Comparison of ENCODE assay signal across 14 mouse cellular contexts in the genomic region with DNA sequence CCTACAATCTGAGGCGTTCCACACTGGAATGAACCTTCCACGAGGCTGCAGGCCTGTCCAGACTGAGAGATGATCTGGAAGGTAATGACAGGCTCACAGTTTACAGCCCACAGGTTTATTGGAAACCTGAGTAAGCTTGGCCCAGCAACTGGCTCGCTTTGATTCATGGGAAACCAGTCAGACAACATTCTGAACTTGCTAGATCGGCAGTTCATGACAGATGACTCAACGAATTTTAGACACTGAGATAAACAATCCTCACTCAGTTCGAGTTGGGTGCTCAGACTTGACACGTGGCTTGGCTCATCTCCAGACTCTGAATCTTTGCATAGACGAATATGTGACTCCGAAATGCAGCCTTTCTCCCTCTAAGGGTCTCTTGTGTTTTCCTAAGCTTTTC. TPM values are rescaled to one million over a fixed set of nuclear protein-coding genes. Genes with fewer than 3 reads are reported as not detected.
DNase-seq lines count a peak whose midpoint lies in the region; ATAC-seq and TF ChIP-seq lines count a peak whose summit lies in the region.
"Had no signal": no experiment of that assay in that cellular context is flagged by ENCODE, and none has a peak within 500 bp of the region (broad histone marks: within the 10 kb centered on the region; RNA-seq: fewer than 3 reads in every experiment).

No protein-coding gene starts in this region.

- no peak overlapping the region for H3K4me2 ChIP-seq in stomach, embryonic 16.5 days (ENCODE audit: low read depth, low read length)
- no peak overlapping the region for H3K4me2 ChIP-seq in midbrain, embryonic 13.5 days (replicated peaks)
- H3K4me2 ChIP-seq: heart, embryonic 11.5 days; midbrain, embryonic 11.5 days; neural tube, embryonic 15.5 days had no signal

- peak; percentile 63 for ATAC-seq in stomach, embryonic 16.5 days (ENCODE audit: insufficient read depth, low FRiP score)
- ATAC-seq in midbrain, embryonic 13.5 days: no peak

- 19% methylated on average over 9 of the region's 9 CpGs for WGBS in kidney, adult 2 months
- 68% methylated on average over 9 of the region's 9 CpGs for WGBS in embryonic facial prominence, embryonic 10.5 days
- WGBS in stomach, embryonic 16.5 days: 13% methylated on average over 9 of the region's 9 CpGs
- 76% methylated on average over 9 of the region's 9 CpGs for WGBS in midbrain, embryonic 13.5 days

- H3K36me3 ChIP-seq in kidney, adult 2 months (ENCODE audit: control insufficient read depth, insufficient read depth, low read length): no peaks in the 10 kb centered on the region
- H3K36me3 ChIP-seq in embryonic facial prominence, embryonic 10.5 days (replicated peaks): no peaks in the 10 kb centered on the region
- no peaks in the 10 kb centered on the region for H3K36me3 ChIP-seq in stomach, embryonic 16.5 days (ENCODE audit: control insufficient read depth, insufficient read depth, low read length)
- H3K36me3 ChIP-seq in midbrain, embryonic 13.5 days: no peaks in the 10 kb centered on the region
- H3K36me3 ChIP-seq: neural tube, embryonic 15.5 days had no signal

- no peak for TF ChIP-seq POLR2A in kidney, adult 2 months (IDR thresholded peaks at IDR 0.05; ENCODE audit: low read depth, low read length)

- no peak overlapping the region for H3K27ac ChIP-seq in kidney, adult 2 months (ENCODE audit: insufficient read depth, low read depth, low read length)
- H3K27ac ChIP-seq in embryonic facial prominence, embryonic 10.5 days (replicated peaks): no peak overlapping the region
- H3K27ac ChIP-seq in stomach, embryonic 16.5 days (ENCODE audit: low read length): peak overlapping the region; percentile 4; the same call in 1 of the 2 replicates
- no peak overlapping the region for H3K27ac ChIP-seq in midbrain, embryonic 13.5 days
- H3K27ac ChIP-seq: hindbrain, postnatal 0 days; neural tube, embryonic 15.5 days had no signal

- H3K4me3 ChIP-seq in kidney, adult 2 months (ENCODE audit: insufficient read depth, low read depth, low read length): no peak overlapping the region
- H3K4me3 ChIP-seq in embryonic facial prominence, embryonic 10.5 days: no peak overlapping the region
- no peak overlapping the region for H3K4me3 ChIP-seq in stomach, embryonic 16.5 days (replicated peaks; ENCODE audit: low read length)
- H3K4me3 ChIP-seq in midbrain, embryonic 13.5 days (replicated peaks): no peak overlapping the region
- H3K4me3 ChIP-seq: erythroblast, embryonic 14.5 days; neural tube, embryonic 15.5 days had no signal

- no peaks in the 10 kb centered on the region for H3K9me3 ChIP-seq in embryonic facial prominence, embryonic 10.5 days
- no peaks in the 10 kb centered on the region for H3K9me3 ChIP-seq in stomach, embryonic 16.5 days (replicated peaks; ENCODE audit: control insufficient read depth, low read length)
- H3K9me3 ChIP-seq in midbrain, embryonic 13.5 days: no peaks in the 10 kb centered on the region
- H3K9me3 ChIP-seq: neural tube, embryonic 15.5 days had no signal

- peak; percentile 70 for DNase-seq in kidney, adult 2 months
- DNase-seq in kidney, postnatal 4 days: no peak
- peak; percentile 19 for DNase-seq in embryonic facial prominence, embryonic 10.5 days (ENCODE audit: low spot score)
- peak; percentile 51 to 68 for DNase-seq in kidney, postnatal 25 days
- no peak for DNase-seq in adrenal gland, adult 8-10 months
- no peak for DNase-seq in ovary, postnatal 14 days (ENCODE audit: low spot score)
- DNase-seq: liver had no signal

- peaks cover 8% of the 10 kb centered on the region; the same call in 1 of the 2 replicates for H3K4me1 ChIP-seq in kidney, adult 2 months (ENCODE audit: control insufficient read depth, insufficient read depth, low read length)
- peaks cover 12% of the 10 kb centered on the region for H3K4me1 ChIP-seq in embryonic facial prominence, embryonic 10.5 days
- peaks cover 6% of the 10 kb centered on the region; the same call in 1 of the 2 replicates for H3K4me1 ChIP-seq in stomach, embryonic 16.5 days (ENCODE audit: control insufficient read depth, insufficient read depth, low read length)
- H3K4me1 ChIP-seq in midbrain, embryonic 13.5 days (replicated peaks): no peaks in the 10 kb centered on the region

- TF ChIP-seq CTCF in kidney, adult 2 months (conservative IDR thresholded peaks at IDR 0.05; ENCODE audit: insufficient read depth, insufficient read length, low read depth, low read length): no peak

- H3K27me3 ChIP-seq in kidney, adult 2 months (replicated peaks; ENCODE audit: control insufficient read depth, insufficient read depth, low read length): no peaks in the 10 kb centered on the region
- no peaks in the 10 kb centered on the region for H3K27me3 ChIP-seq in embryonic facial prominence, embryonic 10.5 days (replicated peaks; ENCODE audit: low read depth, poor library complexity, severe bottlenecking)
- no peaks in the 10 kb centered on the region for H3K27me3 ChIP-seq in stomach, embryonic 16.5 days (ENCODE audit: control insufficient read depth, insufficient read depth, low read length)
- H3K27me3 ChIP-seq in midbrain, embryonic 13.5 days: 0 out of 2 replicates have a peak, but pooled peaks cover 3% of the 10 kb centered on the region
- H3K27me3 ChIP-seq: neural tube, embryonic 15.5 days had no signal

- H3K9ac ChIP-seq in stomach, embryonic 16.5 days (ENCODE audit: low read length): no peak overlapping the region; the same call in 1 of the 2 replicates
- no peak overlapping the region for H3K9ac ChIP-seq in midbrain, embryonic 13.5 days (replicated peaks)
- H3K9ac ChIP-seq: neural tube, embryonic 15.5 days had no signal

RNA-seq across cellular contexts. Expression of a gene that starts 17.1 kb away (rescaled TPM):
- 0.64 and 8.4 TPM in 2 replicates for polyA plus RNA-seq in kidney, adult 2 months (2012; rRNA removed)
- 0.26 and 0.80 TPM in 2 replicates for polyA plus RNA-seq in embryonic facial prominence, embryonic 10.5 days (2016; fragmentation: Nextera tagmentation; extraction: Ambion mirVana)
- 0.61 and 0.80 TPM in 2 replicates for polyA plus RNA-seq in stomach, embryonic 16.5 days (2015; fragmentation: Nextera tagmentation; extraction: Ambion mirVana)
- 1 to 10 TPM; 1.8 to 4.1 (median 2.8) TPM for total RNA-seq in adrenal gland, adult 8-10 months (2022)
- 0.07 and 0.22 TPM in 2 replicates for polyA plus RNA-seq in midbrain, embryonic 13.5 days (2015; fragmentation: Nextera tagmentation; extraction: Ambion mirVana)
- polyA plus RNA-seq: erythroblast, embryonic 14.5 days; heart, embryonic 11.5 days had no signal

RNA-seq across cellular contexts. Expression of a gene that starts 35.2 kb away (rescaled TPM):
- polyA plus RNA-seq in kidney, adult 2 months (2012; rRNA removed): 0.03 TPM in 1 of 2 replicates, not detected in the other
- polyA plus RNA-seq in embryonic facial prominence, embryonic 10.5 days (2016; fragmentation: Nextera tagmentation; extraction: Ambion mirVana): not detected in 2 replicates
- polyA plus RNA-seq in stomach, embryonic 16.5 days (2015; fragmentation: Nextera tagmentation; extraction: Ambion mirVana): 2.0 and 3.6 TPM in 2 replicates
- 10 to 100 TPM; 27.9 to 46.9 (median 39.1) TPM for total RNA-seq in adrenal gland, adult 8-10 months (2022)
- 0.16 TPM in 1 of 2 replicates, not detected in the other for polyA plus RNA-seq in midbrain, embryonic 13.5 days (2015; fragmentation: Nextera tagmentation; extraction: Ambion mirVana)
- total RNA-seq: hindbrain, postnatal 0 days had no signal
- polyA plus RNA-seq: erythroblast, embryonic 14.5 days; heart, embryonic 11.5 days; neural tube, embryonic 15.5 days had no signal

RNA-seq across cellular contexts. Expression of a gene that starts 55.6 kb away (rescaled TPM):
- 5.6 and 6.8 TPM in 2 replicates for polyA plus RNA-seq in kidney, adult 2 months (2012; rRNA removed)
- 1.3 and 1.4 TPM in 2 replicates for polyA plus RNA-seq in embryonic facial prominence, embryonic 10.5 days (2016; fragmentation: Nextera tagmentation; extraction: Ambion mirVana)
- 0.74 and 0.85 TPM in 2 replicates for polyA plus RNA-seq in stomach, embryonic 16.5 days (2015; fragmentation: Nextera tagmentation; extraction: Ambion mirVana)
- 1 to 10 TPM; 1.0 to 3.9 (median 2.3) TPM for total RNA-seq in adrenal gland, adult 8-10 months (2022)
- polyA plus RNA-seq in midbrain, embryonic 13.5 days (2015; fragmentation: Nextera tagmentation; extraction: Ambion mirVana): 2.5 and 3.1 TPM in 2 replicates
- polyA plus RNA-seq: erythroblast, embryonic 14.5 days had no signal

Comparison
In these comparisons a context has a peak if more than half of its experiments do, and no peak if none do; other contexts are left out.
1. DNase-seq: peak in kidney, adult 2 months (single experiment), embryonic facial prominence, embryonic 10.5 days (single experiment) and kidney, postnatal 25 days (2 of 2); none in kidney, postnatal 4 days (0 of 2), adrenal gland, adult 8-10 months (single experiment) and ovary, postnatal 14 days (single experiment).